Mouse (Mus musculus): ENCODE results near the gene Mctp1.

DNA sequence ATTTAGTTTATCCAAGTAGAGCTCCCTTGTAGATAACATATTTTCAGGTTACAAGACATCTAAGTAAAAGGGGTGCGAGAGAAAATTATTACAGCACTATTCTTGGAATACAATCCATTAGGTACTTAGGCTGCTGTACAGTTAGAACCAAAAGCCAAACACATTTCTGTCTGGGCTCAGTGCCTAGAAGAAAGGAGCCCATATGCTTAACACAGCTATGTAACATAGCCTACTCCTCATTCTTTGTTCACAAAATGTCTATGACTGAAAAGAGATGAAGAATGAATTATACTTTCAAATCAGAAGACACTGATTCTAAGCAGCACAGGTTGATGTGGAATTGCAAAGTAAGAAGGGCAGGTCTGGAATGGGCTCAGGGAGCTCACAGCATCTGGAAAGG is 664.1 kb downstream of the Mctp1 start:
- TF ChIP-seq POLR2A (IDR thresholded peaks at IDR 0.05; ENCODE audit: extremely low read depth, insufficient read depth, low read length) = no peak
- TF ChIP-seq CTCF (IDR thresholded peaks at IDR 0.05; ENCODE audit: low read depth, low read length) = no peak

Measured in liver, adult 2 months (tissue).